Mouse (Mus musculus) MEL (cell line): Measurements from ENCODE around the gene Plxnc1. TPM values are rescaled to one million over a fixed set of nuclear protein-coding genes. Genes with fewer than 3 reads are reported as not detected.

Experiments
- DNase-seq: peaks from one replicate; pipeline ENCODE4 v3.0.0; 2011; ENCODE audit warnings: low read depth, low spot score
- H3K27ac ChIP-seq: 2 replicates; pipeline ENCODE4 v1.5.1; 2012; ENCODE audit warnings: low read depth, mild to moderate bottlenecking, control low read depth, low read length, moderate library complexity; ENCODE audit not compliant: control insufficient read depth
- H3K27me3 ChIP-seq, 2 experiments: fragments of 150-350 bp in 1 of 2; sonication (generic) in 1 of 2; 2 replicates each; pipeline ENCODE4 v1.6.1; 2012; ENCODE audit warnings: low read length in 2 of 2, mild to moderate bottlenecking in 2 of 2, improper control_type of control experiment in 1 of 2, moderate library complexity in 1 of 2; ENCODE audit not compliant: insufficient read depth in 2 of 2, control insufficient read depth in 1 of 2
- H3K36me3 ChIP-seq, 2 experiments: 2 replicates each; pipeline ENCODE4 v1.6.1; 2012 to 2014; ENCODE audit warnings: low read length in 2 of 2, improper control_type of control experiment in 1 of 2, inconsistent platforms in 1 of 2, mild to moderate bottlenecking in 1 of 2; ENCODE audit not compliant: insufficient read depth in 2 of 2, control insufficient read depth in 1 of 2
- H3K4me1 ChIP-seq, 2 experiments: fragments of 150-350 bp in 1 of 2; sonication (generic) in 1 of 2; 2 replicates each; pipeline ENCODE4 v1.6.1; 2012; ENCODE audit warnings: low read length in 2 of 2, improper control_type of control experiment in 1 of 2, mild to moderate bottlenecking in 1 of 2; ENCODE audit not compliant: insufficient read depth in 2 of 2, control insufficient read depth in 1 of 2
- H3K4me3 ChIP-seq, 2 experiments: fragments of 150-350 bp in 1 of 2; sonication (generic) in 1 of 2; 2 replicates each; pipeline ENCODE4 v1.5.1; 2012; ENCODE audit warnings: low read depth in 2 of 2, low read length in 2 of 2, mild to moderate bottlenecking in 2 of 2, moderate library complexity in 2 of 2, control low read depth in 1 of 2, improper control_type of control experiment in 1 of 2; ENCODE audit not compliant: control insufficient read depth in 1 of 2, insufficient read depth in 1 of 2
- H3K79me2 ChIP-seq: 2 replicates; pipeline ENCODE4 v1.6.1; 2012; ENCODE audit warnings: mild to moderate bottlenecking, low read length, moderate library complexity; ENCODE audit not compliant: control insufficient read depth, poor library complexity, insufficient read depth
- H3K9ac ChIP-seq: 2 replicates; pipeline ENCODE4 v1.6.1; 2012; ENCODE audit warnings: low read depth, mild to moderate bottlenecking, control low read depth, low read length, moderate library complexity; ENCODE audit not compliant: control insufficient read depth, poor library complexity, severe bottlenecking
- H3K9me3 ChIP-seq: fragments of 150-350 bp; sonication (generic); replicated peaks from 2 replicates; pipeline ENCODE4 v1.6.1; 2012; ENCODE audit warnings: mild to moderate bottlenecking, low read length, improper control_type of control experiment, moderate library complexity; ENCODE audit not compliant: insufficient read depth
- BHLHE40 ChIP-seq: IDR thresholded peaks from 2 replicates; pipeline ENCODE4 v1.6.1; 2012; ENCODE audit warnings: low read depth, mild to moderate bottlenecking, inconsistent platforms, low read length, improper control_type of control experiment, borderline replicate concordance
- CHD2 ChIP-seq: IDR thresholded peaks from 2 replicates; pipeline ENCODE4 v1.6.1; 2011; ENCODE audit warnings: low read length, improper control_type of control experiment
- CTCF ChIP-seq, 3 experiments: IDR thresholded peaks in 2 of 3; conservative IDR thresholded peaks in 1 of 3; 2 replicates each; pipeline ENCODE4 v1.5.1; 2011 to 2012; ENCODE audit warnings: low read length in 3 of 3, low read depth in 2 of 3, mild to moderate bottlenecking in 2 of 3, improper control_type of control experiment in 1 of 3, inconsistent platforms in 1 of 3, mixed read lengths in 1 of 3, moderate library complexity in 1 of 3; ENCODE audit not compliant: control insufficient read depth in 1 of 3, insufficient read depth in 1 of 3, poor library complexity in 1 of 3, severe bottlenecking in 1 of 3
- E2F4 ChIP-seq: IDR thresholded peaks from 2 replicates; pipeline ENCODE4 v1.6.1; 2011; ENCODE audit warnings: low read depth, low read length, improper control_type of control experiment, borderline replicate concordance
- ETS1 ChIP-seq: IDR thresholded peaks from 2 replicates; pipeline ENCODE4 v1.6.1; 2012; ENCODE audit warnings: low read depth, mild to moderate bottlenecking, inconsistent platforms, low read length, improper control_type of control experiment, moderate library complexity
- GABPA ChIP-seq: IDR thresholded peaks from 2 replicates; pipeline ENCODE4 v1.6.1; 2012; ENCODE audit warnings: low read depth, mild to moderate bottlenecking, inconsistent platforms, low read length, improper control_type of control experiment, moderate library complexity
- GATA1 ChIP-seq: IDR thresholded peaks from 2 replicates; pipeline ENCODE4 v1.6.1; 2011; ENCODE audit warnings: low read depth, low read length, improper control_type of control experiment
- HCFC1 ChIP-seq: IDR thresholded peaks from 2 replicates; pipeline ENCODE4 v1.6.1; 2012; ENCODE audit warnings: low read depth, mild to moderate bottlenecking, inconsistent platforms, low read length, improper control_type of control experiment, moderate library complexity
- JUND ChIP-seq: IDR thresholded peaks from 2 replicates; pipeline ENCODE4 v1.6.1; 2011; ENCODE audit warnings: low read depth, mild to moderate bottlenecking, improper control_type of control experiment, low read length
- KAT2A ChIP-seq: conservative IDR thresholded peaks from 2 replicates; pipeline ENCODE4 v1.6.1; 2012; ENCODE audit warnings: low read depth, low read length, improper control_type of control experiment, inconsistent platforms
- MAFK ChIP-seq: IDR thresholded peaks from 2 replicates; pipeline ENCODE4 v1.6.1; 2011; ENCODE audit warnings: low read depth, mild to moderate bottlenecking, low read length, improper control_type of control experiment, borderline replicate concordance
- MAX ChIP-seq: IDR thresholded peaks from 2 replicates; pipeline ENCODE4 v1.6.1; 2011; ENCODE audit warnings: low read length, improper control_type of control experiment
- MAZ ChIP-seq: IDR thresholded peaks from 2 replicates; pipeline ENCODE4 v1.6.1; 2012; ENCODE audit warnings: low read depth, mild to moderate bottlenecking, inconsistent platforms, low read length, improper control_type of control experiment
- MEF2A ChIP-seq: IDR thresholded peaks from 2 replicates; pipeline ENCODE4 v1.6.1; 2014; ENCODE audit warnings: low read depth, mild to moderate bottlenecking, inconsistent platforms, low read length, improper control_type of control experiment; ENCODE audit not compliant: poor library complexity, insufficient replicate concordance, severe bottlenecking; ENCODE audit errors: extremely low read depth
- MXI1 ChIP-seq: IDR thresholded peaks from 2 replicates; pipeline ENCODE4 v1.6.1; 2011; ENCODE audit warnings: mild to moderate bottlenecking, low read depth, low read length, improper control_type of control experiment
- MYC ChIP-seq: IDR thresholded peaks from 2 replicates; pipeline ENCODE4 v1.6.1; 2011; ENCODE audit warnings: low read depth, mild to moderate bottlenecking, low read length, improper control_type of control experiment, moderate library complexity
- NELFE ChIP-seq: IDR thresholded peaks from 2 replicates; pipeline ENCODE4 v1.6.1; 2011; ENCODE audit warnings: low read depth, low read length, improper control_type of control experiment
- NRF1 ChIP-seq: IDR thresholded peaks from 2 replicates; pipeline ENCODE4 v1.6.1; 2014; ENCODE audit warnings: low read depth, mild to moderate bottlenecking, inconsistent platforms, low read length, improper control_type of control experiment, moderate library complexity; ENCODE audit not compliant: poor library complexity, insufficient read depth, severe bottlenecking
- POLR2AphosphoS2 ChIP-seq: IDR thresholded peaks from 2 replicates; pipeline ENCODE4 v1.6.1; 2011; ENCODE audit warnings: low read length, improper control_type of control experiment
- TAL1 ChIP-seq: IDR thresholded peaks from 2 replicates; pipeline ENCODE4 v1.6.1; 2012; ENCODE audit warnings: mild to moderate bottlenecking, inconsistent platforms, low read length, moderate library complexity, mixed read lengths
- TBP ChIP-seq: IDR thresholded peaks from 2 replicates; pipeline ENCODE4 v1.8.0; 2011; ENCODE audit warnings: low read depth, low read length, improper control_type of control experiment
- UBTF ChIP-seq: IDR thresholded peaks from 2 replicates; pipeline ENCODE4 v1.6.1; 2012; ENCODE audit warnings: low read depth, mild to moderate bottlenecking, inconsistent platforms, low read length, improper control_type of control experiment, moderate library complexity, borderline replicate concordance; ENCODE audit not compliant: insufficient read depth
- USF1 ChIP-seq: IDR thresholded peaks from 2 replicates; pipeline ENCODE4 v1.6.1; 2014; ENCODE audit warnings: low read depth, mild to moderate bottlenecking, inconsistent platforms, low read length, improper control_type of control experiment, moderate library complexity
- USF2 ChIP-seq, 2 experiments: IDR thresholded peaks; 2 replicates each; pipeline ENCODE4 v1.6.1; 2011 to 2012; ENCODE audit warnings: improper control_type of control experiment in 2 of 2, low read length in 2 of 2, borderline replicate concordance in 1 of 2, inconsistent platforms in 1 of 2, low read depth in 1 of 2, mild to moderate bottlenecking in 1 of 2; ENCODE audit not compliant: insufficient read depth in 1 of 2
- ZMIZ1 ChIP-seq: IDR thresholded peaks from 2 replicates; pipeline ENCODE4 v1.6.1; 2012; ENCODE audit warnings: low read depth, mild to moderate bottlenecking, inconsistent platforms, low read length, improper control_type of control experiment, moderate library complexity
- polyA plus RNA-seq, 2 experiments: library from polyadenylated mRNA; stranded (reverse) in 1 of 2; unstranded in 1 of 2; fragments of >175 nt in 1 of 2; fragments of >200 nt in 1 of 2; gene quantifications; 2 replicates each; pipeline versions ENCODE4 v1.2.1 to v1.2.4; 2012; ENCODE audit warnings: low replicate concordance in 2 of 2, low read depth in 1 of 2; ENCODE audit not compliant: insufficient read length in 2 of 2, insufficient read depth in 1 of 2, missing spikeins in 1 of 2
- total RNA-seq: library from RNA; depleted of rRNA; stranded (reverse); fragments of 300-350 nt; gene quantifications from 2 replicates; pipeline ENCODE4 v1.2.3, GENCODE M21; 2012

The Plxnc1 gene
- total and polyA plus RNA-seq, 3 experiments = 15.1 to 30.1 TPM; not detected in 1

GRCm38 (mm10) chr10:94871102-94871501 lies 73.5 kb downstream of the Plxnc1 start:
- H3K9ac ChIP-seq = no peak overlapping the region
- no peak for DNase-seq
- H3K4me1 ChIP-seq = peaks cover 9 to 10% of the 10 kb centered on the region in 2 experiments
- H3K27me3 ChIP-seq = no peaks in the 10 kb centered on the region
- H3K79me2 ChIP-seq = no peaks in the 10 kb centered on the region
- no peak for TF ChIP-seq JUND
- no peak for TF ChIP-seq TBP
- TF ChIP-seq ETS1 = no peak
- no peak for TF ChIP-seq BHLHE40
- no peak for TF ChIP-seq MAX
- TF ChIP-seq KAT2A = no peak
- TF ChIP-seq POLR2AphosphoS2 = no peak
- TF ChIP-seq CTCF (IDR thresholded peaks at IDR 0.05 in 2 of 3, conservative IDR thresholded peaks at IDR 0.05 in 1 of 3; ENCODE audit: control insufficient read depth in 1 of 3, insufficient read depth in 1 of 3, low read depth in 2 of 3, low read length in 3 of 3, poor library complexity in 1 of 3, severe bottlenecking in 1 of 3) = no peak
- no peak for TF ChIP-seq CHD2
- no peak for TF ChIP-seq MAZ
- no peak for TF ChIP-seq NELFE
- TF ChIP-seq HCFC1 = no peak
- no peak for TF ChIP-seq UBTF
- no peak for TF ChIP-seq MYC
- no peak for TF ChIP-seq NRF1
- TF ChIP-seq MAFK = no peak
- TF ChIP-seq, all 39 proteins: peak for 0
- no peak overlapping the region for H3K27ac ChIP-seq
- no peak overlapping the region for H3K4me3 ChIP-seq
- H3K36me3 ChIP-seq = peaks cover 8 to 31% of the 10 kb centered on the region in 2 experiments
- H3K9me3 ChIP-seq = no peaks in the 10 kb centered on the region

- no peak overlapping the region for H3K9ac ChIP-seq
- no peaks in the 10 kb centered on the region for H3K9me3 ChIP-seq
- DNase-seq = no peak
- H3K4me1 ChIP-seq = peaks cover 6 to 7% of the 10 kb centered on the region in 2 experiments; a peak in 3 of 4 replicates
- no peak for TF ChIP-seq ZMIZ1
- no peak for TF ChIP-seq TAL1
- no peak for TF ChIP-seq GABPA
- TF ChIP-seq MAZ = no peak
- TF ChIP-seq GATA1 = no peak
- no peak for TF ChIP-seq USF2 (IDR thresholded peaks at IDR 0.05; ENCODE audit: borderline replicate concordance in 1 of 2, insufficient read depth in 1 of 2, low read depth in 1 of 2, low read length in 2 of 2)
- TF ChIP-seq UBTF = no peak
- TF ChIP-seq CTCF (IDR thresholded peaks at IDR 0.05 in 2 of 3, conservative IDR thresholded peaks at IDR 0.05 in 1 of 3; ENCODE audit: control insufficient read depth in 1 of 3, insufficient read depth in 1 of 3, low read depth in 2 of 3, low read length in 3 of 3, poor library complexity in 1 of 3, severe bottlenecking in 1 of 3) = no peak
- no peak for TF ChIP-seq MEF2A
- TF ChIP-seq E2F4 = no peak
- TF ChIP-seq MXI1 = no peak
- TF ChIP-seq USF1 = no peak
- H3K27ac ChIP-seq = no peak overlapping the region
- no peak overlapping the region for H3K4me3 ChIP-seq
- no peaks in the 10 kb centered on the region for H3K79me2 ChIP-seq
- no peaks in the 10 kb centered on the region for H3K27me3 ChIP-seq
- H3K36me3 ChIP-seq = peaks cover 7 to 32% of the 10 kb centered on the region in 2 experiments
Measured at GRCm38 (mm10) chr10:94866995-94867856, 77.4 kb downstream of the Plxnc1 start.
